Mouse (Mus musculus): ENCODE measurements at regions not wholly inside any gene's neighbourhood (a gene's known extent, or its start where the extent isn't known, plus 50 kb on each side); places are given as distances from the start of the nearest gene placed in this dataset.

- DNase-seq (ENCODE audit: low read depth) = no peak
Measured at GRCm38 (mm10) chr6:94957172-94957668, 159.8 kb upstream of the Kbtbd8 start.

- DNase-seq (ENCODE audit: low read depth) = no peak
Measured at GRCm38 (mm10) chr6:94954580-94954979, 162.5 kb upstream of the Kbtbd8 start.

- peak; percentile 2 for DNase-seq (ENCODE audit: low read depth)
Measured at GRCm38 (mm10) chr6:94953658-94954057, 163.4 kb upstream of the Kbtbd8 start.

GRCm38 (mm10) chr6:94951971-94952768 is 164.9 kb upstream of the Kbtbd8 start:
- DNase-seq (ENCODE audit: low read depth) = no peak

DNA sequence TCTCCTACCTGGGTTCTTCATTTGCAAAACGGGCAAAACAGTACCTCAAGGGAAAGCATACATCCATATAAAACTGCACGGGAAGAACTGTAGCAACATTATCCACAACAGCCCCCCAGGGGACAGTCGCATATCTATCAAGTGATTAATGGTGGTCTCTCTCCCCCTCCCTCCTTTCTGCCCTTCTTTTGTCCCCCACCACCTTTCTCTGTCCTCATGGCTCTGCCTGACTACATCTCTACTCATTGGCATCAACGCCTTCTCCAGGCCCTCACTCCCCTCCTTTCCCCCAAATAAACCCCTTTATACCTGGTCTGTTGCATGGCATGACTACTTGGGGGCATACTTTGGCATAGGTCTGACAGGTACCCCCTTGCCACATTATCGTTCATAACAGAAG is 166.1 kb upstream of the Kbtbd8 start:
- DNase-seq (ENCODE audit: low read depth) = no peak

DNA sequence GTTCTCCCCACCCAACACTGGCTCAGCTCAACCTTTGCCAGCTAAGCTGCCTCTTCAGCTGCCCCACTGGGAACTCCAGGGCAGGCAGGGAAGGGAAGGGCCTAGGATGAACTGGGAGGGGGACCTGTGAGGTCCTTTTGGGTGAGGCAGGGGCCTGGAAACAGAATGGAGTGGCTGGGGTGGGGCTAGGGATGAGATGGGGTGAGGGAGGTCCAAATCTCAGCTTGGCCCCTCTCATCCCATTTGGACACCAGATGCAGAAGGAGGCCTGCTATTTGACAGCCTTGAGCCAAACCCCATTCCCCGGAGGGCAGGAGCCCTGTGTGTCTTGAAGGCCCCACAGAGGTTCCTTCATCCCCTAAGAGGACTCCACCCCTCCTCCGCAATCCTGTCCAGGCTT is 166.7 kb upstream of the Kbtbd8 start:
- DNase-seq (ENCODE audit: low read depth) = no peak

DNA sequence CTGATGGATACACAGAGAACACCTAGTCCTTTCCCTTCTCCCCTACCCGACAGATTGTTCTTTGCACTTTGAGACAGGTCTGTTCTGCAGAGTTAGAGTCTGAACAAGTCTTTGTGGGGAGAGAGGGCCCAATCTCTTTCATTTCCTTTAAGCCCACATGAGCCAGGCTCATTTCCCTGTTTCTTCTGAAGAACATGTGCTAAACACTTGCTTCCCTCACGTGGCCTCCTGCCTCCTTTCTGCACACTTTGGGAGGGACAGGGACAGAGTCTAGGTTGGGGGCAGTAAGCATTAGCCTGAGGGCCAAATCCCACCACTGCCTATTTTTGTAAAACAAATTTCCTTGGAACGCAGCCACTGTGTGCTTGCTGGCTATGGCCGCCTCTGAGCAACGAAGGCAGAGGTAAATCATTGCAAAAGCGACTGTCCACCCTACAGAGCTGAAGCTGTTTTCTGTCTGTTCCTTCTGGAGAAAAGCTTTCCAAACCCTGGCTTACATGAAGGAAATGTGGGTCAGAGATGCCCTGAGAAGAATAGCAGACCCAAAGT is 170.6 kb upstream of the Kbtbd8 start:
- DNase-seq (ENCODE audit: low read depth) = no peak

DNA sequence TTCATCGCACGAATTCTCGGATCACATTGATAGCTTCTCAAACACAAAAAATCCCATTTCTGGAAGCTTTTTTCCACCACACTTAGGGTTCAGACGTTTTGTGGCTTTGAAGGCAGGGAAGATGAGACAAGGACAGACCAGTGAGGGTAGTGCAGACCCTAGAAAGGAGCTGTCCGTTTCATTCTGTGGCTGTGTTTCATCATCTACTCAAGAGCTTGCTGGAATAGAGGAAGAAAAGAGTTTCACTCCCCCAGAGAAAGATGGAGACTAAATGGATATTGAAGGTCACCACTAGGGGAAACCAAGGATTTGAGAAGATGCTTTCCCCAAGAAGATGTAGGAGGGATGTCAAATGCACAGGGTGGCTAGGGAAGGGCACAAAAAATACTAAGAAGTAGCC is 171.3 kb upstream of the Kbtbd8 start:
- no peak for DNase-seq (ENCODE audit: low read depth)

- DNase-seq (ENCODE audit: low read depth) = no peak
Measured at GRCm38 (mm10) chr6:94944196-94944595, 172.8 kb upstream of the Kbtbd8 start.

- no peak for DNase-seq (ENCODE audit: low read depth)
Measured at GRCm38 (mm10) chr6:94938949-94939348, 178.1 kb upstream of the Kbtbd8 start.

DNA sequence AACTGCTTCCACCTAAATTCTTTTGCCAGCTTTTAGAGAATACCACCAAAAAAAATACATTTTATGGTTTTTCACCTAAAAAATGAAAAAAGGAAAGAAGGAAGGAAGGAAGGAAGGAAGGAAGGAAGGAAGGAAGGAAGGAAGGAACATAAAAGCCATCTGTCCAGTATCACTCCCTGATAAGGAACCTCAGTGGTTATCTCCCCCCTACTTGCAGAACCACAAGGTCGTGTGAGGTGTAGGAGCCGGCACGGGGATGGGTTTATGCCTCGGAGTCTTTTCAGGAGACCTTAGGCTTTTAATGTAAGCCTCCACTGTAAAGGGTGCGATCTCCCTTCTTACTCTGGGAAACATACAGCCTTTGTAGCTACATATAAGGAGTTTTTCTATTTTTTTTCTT is 180.8 kb upstream of the Kbtbd8 start:
- DNase-seq (ENCODE audit: low read depth) = no peak

- no peak for DNase-seq (ENCODE audit: low read depth)
Measured at GRCm38 (mm10) chr6:94935706-94936105, 181.3 kb upstream of the Kbtbd8 start.

DNA sequence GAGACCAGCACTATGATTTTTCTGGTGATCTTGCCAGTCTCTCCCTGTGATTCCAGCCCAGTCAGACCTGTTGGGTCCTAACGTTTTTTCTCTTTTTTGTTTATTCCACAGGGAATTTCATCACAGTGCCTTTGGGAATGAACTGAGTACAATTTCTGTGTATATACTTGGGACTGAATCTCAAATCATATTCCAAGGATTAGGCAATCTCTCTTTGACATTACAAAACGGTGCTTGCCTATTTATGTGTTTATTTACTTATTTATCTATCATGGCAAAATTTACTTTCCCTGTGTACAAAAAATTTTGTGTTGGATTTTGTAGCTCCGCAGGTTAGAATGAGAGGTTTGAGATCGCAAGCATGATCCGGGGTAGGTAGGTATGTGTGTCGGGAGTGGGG is 189.2 kb upstream of the Kbtbd8 start:
- DNase-seq (ENCODE audit: low read depth) = no peak

- DNase-seq (ENCODE audit: low read depth) = no peak
Measured at GRCm38 (mm10) chr6:94926652-94927211, 190.3 kb upstream of the Kbtbd8 start.

DNA sequence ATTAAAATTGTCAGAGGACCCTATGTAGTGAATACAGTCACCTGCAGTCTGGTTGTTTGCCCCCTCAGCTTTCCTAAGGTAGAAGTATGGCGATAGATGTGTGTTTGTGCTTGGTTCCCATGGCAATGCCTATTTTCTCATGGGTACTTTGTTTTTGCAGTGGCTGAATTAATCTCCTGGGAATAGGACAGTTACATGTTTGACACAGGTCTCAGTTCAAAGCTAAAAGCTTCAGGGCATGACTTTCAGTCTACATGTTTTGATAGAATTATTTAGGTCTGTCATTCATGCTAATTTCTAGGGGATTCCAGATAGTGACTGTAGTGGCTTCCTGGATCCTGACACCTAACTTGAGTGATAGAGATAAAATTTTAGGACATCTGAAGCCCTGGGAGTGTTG is 191.6 kb upstream of the Kbtbd8 start:
- DNase-seq (ENCODE audit: low read depth) = no peak

GRCm38 (mm10) chr6:94924338-94925039 is 192.6 kb upstream of the Kbtbd8 start:
- no peak for DNase-seq (ENCODE audit: low read depth)

GRCm38 (mm10) chr6:94921741-94922140 is 195.3 kb upstream of the Kbtbd8 start:
- no peak for DNase-seq (ENCODE audit: low read depth)

DNA sequence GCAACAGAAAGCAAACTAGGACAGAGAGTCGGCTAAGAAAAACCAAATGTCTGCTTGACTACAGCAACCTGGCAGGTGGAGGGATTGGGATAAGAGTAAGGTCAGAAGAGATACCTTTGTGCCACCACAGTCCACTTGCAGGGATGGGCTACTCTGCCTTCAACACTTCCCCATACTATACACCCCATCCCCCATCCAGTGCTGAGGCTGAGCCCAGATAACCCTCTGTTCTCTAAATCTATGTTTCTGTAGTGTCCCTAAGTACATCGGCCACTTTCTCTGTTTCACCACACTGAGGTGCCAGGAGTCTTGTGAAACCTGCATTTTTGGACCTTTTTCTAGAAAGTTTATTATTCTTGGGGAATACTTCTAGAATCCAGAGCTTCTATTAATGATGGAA is 196.3 kb upstream of the Kbtbd8 start:
- DNase-seq (ENCODE audit: low read depth) = no peak

DNA sequence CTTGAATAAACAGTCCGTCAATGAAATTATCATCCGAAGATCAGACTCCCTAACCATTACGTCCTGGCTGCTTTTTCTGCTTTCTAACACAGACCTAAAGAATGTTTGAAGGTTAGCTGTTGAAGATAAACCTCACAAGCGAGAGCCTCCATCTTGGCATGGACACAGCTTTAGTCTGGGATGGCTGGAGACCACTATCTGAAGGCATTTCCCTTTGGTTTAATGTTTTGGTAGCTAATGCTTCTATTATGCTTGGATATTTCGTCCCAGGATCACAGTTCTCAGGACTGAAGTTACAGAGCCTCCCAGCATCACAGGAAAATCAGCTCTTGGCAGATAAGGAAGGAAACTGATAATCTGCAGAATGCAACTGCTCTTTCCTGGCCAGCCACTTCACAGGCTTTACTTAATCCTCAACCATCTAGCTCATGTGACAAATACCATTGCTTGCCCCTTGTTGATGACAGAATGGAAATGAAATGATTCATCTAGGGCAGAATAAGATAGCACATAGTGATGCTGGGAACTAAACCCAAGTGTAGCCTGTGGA is 197.8 kb upstream of the Kbtbd8 start:
- no peak for DNase-seq (ENCODE audit: low read depth)

DNA sequence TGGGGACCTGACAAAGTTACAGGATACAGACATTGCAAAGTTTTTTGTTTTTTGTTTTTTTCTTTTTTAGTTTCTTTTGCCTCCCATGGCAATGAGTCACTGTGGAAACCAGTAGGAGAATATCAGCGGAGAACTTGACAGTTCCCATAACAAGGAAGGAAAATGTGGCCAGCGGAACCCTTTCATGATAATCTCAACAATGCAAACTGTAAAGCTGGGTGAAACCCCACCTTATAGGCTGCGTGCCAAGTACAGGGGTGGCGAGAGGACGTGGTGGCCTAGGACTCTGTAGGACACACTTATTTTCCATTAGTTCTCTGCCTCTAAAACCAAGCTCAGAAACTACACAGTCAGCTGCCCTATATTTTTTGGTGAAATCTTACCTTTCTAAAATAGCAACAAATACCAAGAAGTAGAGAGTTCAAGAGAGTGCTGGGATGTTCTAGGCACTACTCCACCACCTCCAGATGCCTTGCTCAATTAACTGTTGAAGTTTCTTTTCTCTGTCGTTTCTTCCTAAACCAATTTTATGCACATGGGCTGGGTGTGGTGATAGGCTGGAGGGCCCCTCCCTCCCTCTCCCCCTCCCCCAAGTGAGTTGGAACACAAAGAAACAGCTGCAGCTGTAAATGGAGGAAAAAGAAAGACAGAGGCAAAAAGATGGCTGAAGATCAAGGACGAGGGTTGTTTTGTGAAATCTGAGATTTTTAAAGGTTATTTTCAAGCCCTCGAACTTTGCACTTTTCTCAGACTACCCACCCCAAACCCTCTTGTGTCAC is 201.0 kb upstream of the Kbtbd8 start:
- DNase-seq (ENCODE audit: low read depth) = peak; percentile 4

DNA sequence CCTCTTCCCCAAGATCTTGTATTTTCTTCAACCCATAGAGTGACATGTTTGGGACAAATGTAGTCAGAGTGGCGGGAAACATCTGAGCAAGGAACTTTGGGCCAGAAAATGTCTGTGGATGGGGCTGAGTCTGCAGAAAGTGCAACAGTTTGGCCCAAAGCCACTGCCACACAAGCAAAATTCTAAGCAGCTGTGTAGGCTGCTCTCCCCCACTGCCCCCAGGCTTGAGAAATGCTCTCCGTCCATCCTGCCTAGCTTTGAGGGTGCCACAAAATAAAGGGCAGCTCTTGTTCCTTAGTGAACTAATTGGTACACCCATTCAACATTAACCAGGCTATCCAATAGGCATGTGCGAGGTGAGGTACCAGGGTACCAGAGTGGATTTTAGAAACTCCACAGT is 205.2 kb upstream of the Kbtbd8 start:
- DNase-seq (ENCODE audit: low read depth) = no peak

GRCm38 (mm10) chr6:94911374-94911773 is 205.7 kb upstream of the Kbtbd8 start:
- DNase-seq (ENCODE audit: low read depth) = no peak
